Mouse (Mus musculus) testis, adult 2 months (tissue): ENCODE results near the gene Nolc1.

Experiments
- CTCF ChIP-seq: fragments of 200-500 bp; IDR thresholded peaks from 2 replicates; pipeline ENCODE4 v1.5.1; 2012; ENCODE audit warnings: low read depth, mild to moderate bottlenecking, inconsistent platforms, low read length, moderate library complexity; ENCODE audit not compliant: control insufficient read depth, insufficient read depth, insufficient replicate concordance
- POLR2A ChIP-seq: fragments of 200-500 bp; IDR thresholded peaks from 2 replicates; pipeline ENCODE4 v1.6.1; 2012; ENCODE audit warnings: low read depth, mild to moderate bottlenecking, inconsistent platforms, low read length, moderate library complexity; ENCODE audit not compliant: control insufficient read depth

- no peak for TF ChIP-seq POLR2A
- TF ChIP-seq CTCF, result no peak
Measured at GRCm38 (mm10) chr19:46110781-46111180, 35.1 kb downstream of the Nolc1 start.
